Mouse (Mus musculus) embryo, embryonic 9.5 days (tissue): ENCODE measurements around the gene Kcnk12.

Experiments used
- DNase-seq: peaks from one replicate; pipeline ENCODE4 v3.0.0-alpha.2; 2017; ENCODE audit errors: extremely low spot score

Kcnk12 gene

DNA sequence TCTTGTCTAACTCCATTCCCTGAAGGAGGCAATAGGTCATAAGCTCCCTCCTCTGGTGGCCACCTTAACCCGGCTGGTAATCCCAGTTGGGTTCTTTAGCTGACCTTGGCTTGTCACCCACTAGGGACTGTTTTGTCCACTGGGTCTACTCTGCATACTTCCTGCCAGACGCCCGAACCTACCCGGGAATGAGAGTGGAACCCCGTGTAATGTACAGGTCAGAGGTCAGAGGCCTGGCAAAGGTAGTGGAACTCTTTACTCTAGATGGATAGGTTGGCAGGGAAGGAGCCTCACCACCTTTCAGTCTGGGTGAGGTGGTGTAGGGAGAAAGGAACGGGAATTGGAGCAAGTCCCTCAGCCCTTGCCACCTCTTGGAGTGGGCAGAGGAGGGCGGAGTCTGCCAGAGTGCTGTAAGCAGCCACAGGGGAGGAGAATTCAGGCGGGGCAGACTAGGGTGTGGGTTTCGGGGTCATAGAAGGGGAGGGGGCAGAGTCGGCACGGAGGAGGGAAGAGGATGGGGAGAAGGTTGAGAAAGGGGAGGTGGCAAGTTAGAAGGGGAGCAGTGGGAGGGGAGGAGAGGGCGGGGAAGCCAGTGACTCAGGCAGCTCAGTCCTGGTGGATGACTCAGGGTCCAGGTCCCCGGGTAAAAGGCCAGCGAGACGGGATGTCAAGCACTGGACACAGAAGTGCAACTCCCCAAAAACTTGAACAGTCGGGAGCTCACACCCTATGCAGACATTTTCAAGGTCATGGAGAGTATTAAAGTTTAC is 98.6 kb downstream of the Kcnk12 start:
- DNase-seq: no peak

DNA sequence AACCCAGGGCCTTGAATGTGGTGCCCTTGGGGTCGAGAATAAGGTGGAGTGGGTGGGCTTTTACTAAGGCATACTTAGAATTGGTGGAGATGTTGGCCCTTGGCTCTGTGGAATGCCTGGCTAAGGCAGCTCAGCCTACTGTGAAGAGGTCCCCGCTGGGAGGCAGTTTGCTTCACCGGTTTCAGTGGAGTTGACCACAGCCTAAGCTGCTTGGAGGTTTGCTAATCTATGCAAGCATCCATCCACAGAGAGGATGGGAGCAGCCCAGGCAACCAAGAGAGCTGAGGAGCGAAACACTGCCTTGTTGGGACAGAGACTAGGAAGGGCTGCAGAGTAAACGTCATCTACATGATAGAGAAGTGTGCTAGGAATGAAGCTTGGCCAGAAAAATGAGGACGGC is 101.0 kb downstream of the Kcnk12 start:
- DNase-seq: no peak

DNA sequence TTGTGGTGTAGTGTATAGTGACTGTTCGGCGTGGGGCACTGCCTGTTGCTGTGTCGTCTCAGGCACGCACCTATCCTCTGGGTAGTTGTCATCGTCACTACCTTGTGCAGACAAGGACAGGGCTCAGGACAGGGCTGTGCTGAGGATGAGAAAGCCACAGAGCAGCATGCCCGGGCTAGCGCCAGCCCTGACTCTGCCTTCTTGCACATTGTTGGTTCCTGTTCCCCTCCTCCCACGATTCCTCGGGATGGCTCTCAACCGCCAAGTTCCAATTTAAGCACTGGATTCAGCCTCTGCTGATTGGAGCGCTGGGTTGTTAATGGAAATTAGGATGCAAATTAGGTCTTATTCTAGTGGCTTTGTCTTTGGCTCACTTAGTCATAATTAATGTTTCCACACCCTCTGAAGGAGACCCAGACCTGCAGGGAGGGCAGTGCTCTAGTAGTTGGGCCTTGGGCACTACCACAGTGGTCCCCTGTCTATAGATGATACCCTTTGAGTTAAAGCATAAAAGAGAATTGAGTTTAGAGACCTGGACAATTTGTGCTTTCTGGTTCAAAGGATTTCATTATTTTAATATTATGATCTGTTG is 101.8 kb downstream of the Kcnk12 start:
- no peak for DNase-seq
